Mouse (Mus musculus) right cerebral cortex, postnatal 4 days (tissue): Measurements from ENCODE around the gene Wrap73.
A peak's percentile ranks its signal among the peaks of the same experiment; 100 is the strongest.

Experiments used
- DNase-seq: peaks from one replicate; pipeline ENCODE4 v3.0.0-alpha.2; 2022

The Wrap73 gene

GRCm38 (mm10) chr4:154142211-154143040 is at the start of gene Wrap73:
Gene Wrap73, plus strand, starts transcription at chr4:154142372.
- peak; percentile 88 for DNase-seq

- no peak for DNase-seq
These were observed 49.0 kb upstream of the Wrap73 start for GRCm38 (mm10) chr4:154093210-154093609.

GRCm38 (mm10) chr4:154096111-154096510 is 46.1 kb upstream of the Wrap73 start:
- DNase-seq: no peak

DNA sequence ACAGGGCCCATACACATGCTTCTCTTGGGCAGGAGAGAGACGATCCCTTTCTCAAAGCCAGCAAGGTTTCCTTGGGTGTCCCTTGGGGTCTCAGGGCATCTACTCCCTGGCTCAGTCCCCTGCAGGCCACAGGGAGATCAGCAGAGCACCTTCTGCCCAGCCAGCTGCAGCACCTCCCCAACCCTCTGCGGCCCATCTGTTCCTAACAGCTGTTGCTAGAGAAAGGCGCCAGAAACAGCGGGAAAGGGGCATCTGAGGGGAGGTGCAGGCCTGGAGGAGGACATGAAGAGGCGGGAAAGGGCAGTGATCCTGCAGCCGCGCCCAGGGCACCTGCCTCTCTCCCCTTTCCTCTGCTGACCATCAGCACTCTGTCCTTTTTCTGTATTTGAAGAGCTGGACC is 42.8 kb upstream of the Wrap73 start:
- DNase-seq: no peak

DNA sequence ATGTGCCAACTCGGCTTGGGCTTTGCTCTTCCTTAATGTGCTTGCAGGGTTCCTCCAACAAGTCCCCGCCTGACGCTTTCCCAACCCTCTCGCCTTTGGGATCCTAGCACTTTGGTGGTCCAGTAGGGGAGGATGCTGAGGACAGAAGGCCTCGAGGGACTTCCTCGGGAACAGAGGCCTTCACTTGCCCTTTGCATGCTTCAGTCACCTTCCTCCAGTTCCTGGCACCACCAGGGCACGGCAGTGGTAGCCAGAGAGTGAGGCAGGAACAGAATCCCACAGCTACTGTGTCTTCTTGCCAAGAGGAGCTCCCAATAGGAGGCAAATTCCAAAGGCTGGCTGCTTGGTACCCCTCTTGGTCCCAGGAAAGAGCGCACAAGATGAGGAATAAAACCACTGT is 38.8 kb upstream of the Wrap73 start:
- DNase-seq: no peak

- DNase-seq: no peak
These were observed 38.3 kb upstream of the Wrap73 start for GRCm38 (mm10) chr4:154103912-154104311.

GRCm38 (mm10) chr4:154105381-154106001 is 36.7 kb upstream of the Wrap73 start:
- peak; percentile 72 for DNase-seq

- DNase-seq: no peak
These were observed 35.6 kb upstream of the Wrap73 start for GRCm38 (mm10) chr4:154106497-154107061.

DNA sequence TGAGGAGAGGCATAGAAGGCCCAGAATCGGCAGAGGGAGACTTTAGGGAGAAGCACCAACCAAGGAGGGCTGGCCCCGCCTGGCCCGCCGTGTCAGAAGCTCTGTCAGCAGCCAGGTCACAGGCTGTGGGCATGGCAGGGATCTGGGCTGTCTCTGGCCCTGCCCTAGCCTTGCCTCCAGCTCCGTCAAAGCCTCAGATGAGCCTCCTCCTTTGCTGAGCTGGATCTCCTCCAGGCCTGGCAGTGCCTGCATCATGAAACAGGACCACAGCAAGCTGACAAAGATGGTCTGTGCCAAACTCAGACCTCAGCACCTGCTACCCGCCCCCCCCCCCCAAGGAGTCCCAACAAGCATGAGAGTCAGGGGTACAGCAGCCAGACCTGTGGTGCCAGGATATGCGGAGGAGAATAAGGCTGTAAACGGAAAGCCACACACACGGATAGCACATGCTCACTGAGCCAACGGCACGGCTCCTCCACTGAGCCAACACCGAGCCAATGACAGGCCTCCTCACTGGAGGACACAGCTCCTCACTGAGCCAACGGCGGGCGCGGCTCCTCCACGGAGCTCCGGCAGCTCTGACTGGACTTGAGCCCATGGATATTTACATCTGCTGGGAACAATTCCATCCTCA is 32.8 kb upstream of the Wrap73 start:
- peak; percentile 43 for DNase-seq

DNA sequence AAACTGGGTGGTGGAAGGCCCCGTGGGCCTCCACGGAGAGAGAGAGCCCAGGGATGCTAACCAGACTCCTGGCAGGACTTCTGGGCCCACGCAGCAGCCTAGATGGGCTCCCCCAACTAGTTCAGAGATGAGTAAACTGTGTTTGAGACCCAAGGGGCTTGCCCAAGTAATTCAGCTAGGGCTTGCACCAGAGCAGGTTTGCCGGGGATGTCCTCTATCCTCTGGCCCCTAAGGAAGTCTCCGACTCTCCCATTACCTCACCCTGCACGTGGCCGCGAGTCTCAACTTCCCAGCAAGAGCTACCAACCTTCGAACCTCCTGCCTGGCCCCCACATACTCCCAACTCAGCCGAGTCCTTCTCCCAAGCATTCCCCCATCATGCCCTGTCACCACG is 32.3 kb upstream of the Wrap73 start:
- DNase-seq: no peak

- no peak for DNase-seq
These were observed 25.8 kb upstream of the Wrap73 start for GRCm38 (mm10) chr4:154116421-154116820.

DNA sequence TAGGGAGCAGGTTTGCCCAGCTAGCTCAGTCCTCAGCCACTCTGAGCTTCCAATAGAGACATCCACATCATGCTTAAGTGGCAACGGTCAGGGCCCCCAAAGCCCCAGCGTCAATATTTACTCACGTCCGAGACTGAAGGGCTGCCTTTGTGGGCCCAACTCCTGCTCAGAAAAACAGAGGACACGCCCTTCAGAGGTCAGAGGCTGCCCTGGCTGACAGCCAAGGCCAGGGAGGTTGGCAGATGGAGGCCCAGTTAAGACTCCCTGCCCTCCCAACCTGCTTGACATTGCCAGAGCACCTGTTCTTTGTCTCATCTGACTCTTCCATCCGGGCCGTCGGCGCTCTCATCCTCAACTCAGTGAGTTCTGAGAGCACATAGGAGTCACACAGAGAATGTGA is 23.4 kb upstream of the Wrap73 start:
- DNase-seq: no peak

GRCm38 (mm10) chr4:154119208-154119607 is 23.0 kb upstream of the Wrap73 start:
- no peak for DNase-seq

- DNase-seq: no peak
These were observed 20.4 kb upstream of the Wrap73 start for GRCm38 (mm10) chr4:154121800-154122199.

DNA sequence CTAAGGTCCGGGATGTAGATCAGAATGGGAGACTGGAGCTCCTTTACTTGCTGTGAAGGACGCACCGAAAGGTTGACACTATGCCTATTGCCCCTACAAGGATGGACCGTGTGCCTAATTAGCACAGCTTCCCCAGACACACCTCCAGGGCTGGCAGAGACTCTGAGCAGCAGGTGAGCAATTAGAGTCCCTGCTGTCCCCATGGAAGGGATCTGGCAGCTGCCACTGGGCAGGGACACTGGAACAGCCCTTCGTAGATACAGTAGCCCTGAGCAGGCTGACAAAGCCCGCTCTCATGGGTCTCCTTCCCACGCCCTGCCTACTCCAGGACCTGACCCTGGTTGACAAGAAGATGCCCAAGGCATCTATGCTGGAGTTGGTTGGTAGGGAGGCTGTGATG is 19.8 kb upstream of the Wrap73 start:
- DNase-seq: no peak

- no peak for DNase-seq
These were observed 18.6 kb upstream of the Wrap73 start for GRCm38 (mm10) chr4:154123553-154123952.

DNA sequence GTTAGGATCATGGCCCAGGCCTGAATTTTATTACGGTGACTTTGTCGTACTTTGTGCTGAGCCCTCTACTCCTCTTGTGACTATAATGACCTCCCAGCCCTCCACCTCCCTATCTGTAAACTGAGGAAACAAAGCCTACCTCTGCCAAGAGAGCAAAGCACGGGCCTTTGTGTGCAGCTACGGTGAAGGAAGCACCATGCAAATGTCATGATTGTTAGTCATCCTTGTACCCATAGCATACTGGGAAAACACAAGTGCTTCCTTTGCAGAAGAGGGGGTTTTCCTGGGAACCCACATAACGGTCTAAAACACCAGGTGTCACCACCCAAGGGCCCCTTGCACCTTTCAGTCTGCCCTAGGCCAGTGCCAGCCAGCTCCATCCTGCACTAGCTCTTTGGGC is 17.0 kb upstream of the Wrap73 start:
- no peak for DNase-seq

DNA sequence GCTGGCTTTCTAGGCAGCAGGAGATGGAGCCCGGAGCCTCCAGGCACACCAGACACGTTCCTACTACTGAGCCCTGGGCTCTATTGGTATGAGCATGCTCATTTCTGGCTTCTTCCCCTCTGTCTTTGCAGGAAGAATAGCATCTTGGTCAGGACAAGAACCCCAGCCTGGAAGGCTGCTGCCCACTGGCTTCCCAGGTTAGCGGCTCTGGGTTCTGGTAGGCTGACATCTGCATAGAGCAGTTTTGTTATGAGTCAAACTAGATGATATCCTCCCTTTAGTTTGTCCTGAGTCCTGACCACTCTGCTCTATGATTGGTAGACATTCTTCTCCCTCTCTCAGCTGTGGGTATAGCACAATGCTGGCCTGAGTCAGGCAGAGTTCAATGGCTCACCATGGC is 14.9 kb upstream of the Wrap73 start:
- DNase-seq: no peak

DNA sequence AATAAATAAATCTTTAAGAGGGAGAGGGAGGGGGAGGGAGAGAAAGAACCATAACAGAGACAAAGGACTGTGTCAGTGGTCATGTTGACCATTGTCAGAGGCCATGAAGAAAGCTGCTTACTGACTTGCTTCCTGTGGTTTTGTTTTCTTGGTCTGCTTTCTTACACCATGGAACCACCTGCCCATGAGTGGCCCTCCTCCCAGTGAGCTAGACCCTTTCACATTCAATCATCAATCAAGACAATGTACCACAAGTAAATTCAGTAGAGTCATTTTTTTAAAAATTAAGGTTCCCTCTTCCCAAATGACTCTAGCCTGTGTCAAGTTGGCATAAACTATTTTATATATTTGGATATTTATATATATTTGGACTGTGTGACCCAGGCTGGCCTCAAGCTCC is 12.2 kb upstream of the Wrap73 start:
- no peak for DNase-seq

DNA sequence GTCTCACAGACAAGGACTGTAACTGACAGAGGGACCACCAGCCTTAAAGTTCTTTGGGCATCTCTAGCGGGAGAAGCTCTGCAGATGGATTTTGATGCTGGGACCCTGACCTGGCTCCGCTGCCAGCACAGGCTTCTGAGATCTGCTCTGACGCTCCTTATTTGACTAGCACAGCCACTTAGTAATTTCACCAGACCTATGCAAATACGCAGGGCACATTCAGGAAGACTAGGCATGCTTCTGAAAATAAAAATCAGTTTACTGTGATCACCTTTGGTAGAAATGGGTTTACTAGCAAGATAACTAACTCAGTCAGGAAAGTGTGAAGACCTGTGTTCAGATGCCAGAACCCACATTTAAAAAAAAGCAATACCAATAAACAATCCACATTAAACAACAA is 10.3 kb upstream of the Wrap73 start:
- DNase-seq: no peak

GRCm38 (mm10) chr4:154134803-154135202 is 7.4 kb upstream of the Wrap73 start:
- no peak for DNase-seq

- no peak for DNase-seq
These were observed 5.0 kb upstream of the Wrap73 start for GRCm38 (mm10) chr4:154137139-154137538.

DNA sequence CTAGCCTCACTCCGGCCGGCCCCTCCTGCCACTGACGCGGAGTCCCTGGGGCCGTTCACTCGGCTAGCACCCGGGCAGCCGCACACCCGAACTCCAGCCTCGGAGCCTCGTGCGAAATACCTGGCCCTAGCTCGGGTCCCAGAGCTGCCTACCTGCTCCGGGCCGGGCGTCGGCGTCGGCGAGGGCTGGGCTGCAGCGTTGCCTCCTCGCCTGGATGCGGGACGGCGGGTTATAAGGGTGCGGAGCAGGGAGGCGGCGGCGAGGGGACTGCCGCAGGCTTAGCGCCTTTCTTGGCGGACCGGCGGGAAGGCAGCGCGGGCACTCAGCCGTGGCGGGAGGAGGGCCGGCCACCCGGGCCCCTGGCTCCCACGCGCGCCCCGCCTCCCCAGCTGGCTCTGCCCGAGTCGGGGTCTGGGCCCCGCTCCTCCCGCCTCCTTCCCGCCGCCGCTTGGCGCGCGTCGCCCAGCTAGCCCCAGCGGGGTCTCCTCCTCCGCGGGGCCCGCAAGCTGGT is 2.4 kb upstream of the Wrap73 start:
- DNase-seq: no peak

DNA sequence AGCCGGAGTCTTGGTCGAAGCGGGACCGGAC is 2.2 kb upstream of the Wrap73 start, which contains the start of gene Trp73:
Gene Trp73, minus strand, starts transcription at position 27 of the 31 bp plus-strand sequence.
- DNase-seq: no peak
